Mouse (Mus musculus) neural tube, embryonic 11.5 days (tissue): ENCODE data around the gene Syce3. TPM values are rescaled to one million over a fixed set of nuclear protein-coding genes. Genes with fewer than 3 reads are reported as not detected.

Source experiments
- ATAC-seq: fragments of 200-750 bp; cut with Nextera tagmentation; 2 replicates; pipeline ENCODE4 v1.8.0; 2017; ENCODE audit warnings: moderate number of reproducible peaks, mild to moderate bottlenecking, moderate TSS enrichment, moderate library complexity; ENCODE audit not compliant: insufficient read depth, low FRiP score, low TSS enrichment
- DNase-seq: peaks from one replicate; pipeline ENCODE4 v3.0.0-alpha.2; 2015; ENCODE audit warnings: low spot score
- H3K27ac ChIP-seq: fragments of 300-500 bp; sonication (generic); 2 replicates; pipeline ENCODE4 v1.5.1; 2014; ENCODE audit warnings: low read depth, mild to moderate bottlenecking, low read length
- H3K27me3 ChIP-seq: fragments of 300-500 bp; sonication (generic); 2 replicates; pipeline ENCODE4 v1.6.1; 2014; ENCODE audit warnings: mild to moderate bottlenecking, low read length, mixed read lengths; ENCODE audit not compliant: control insufficient read depth, insufficient read depth
- H3K36me3 ChIP-seq: fragments of 300-500 bp; sonication (generic); 2 replicates; pipeline ENCODE4 v1.6.1; 2014; ENCODE audit warnings: mild to moderate bottlenecking, low read length, moderate library complexity, mixed read lengths; ENCODE audit not compliant: control insufficient read depth, insufficient read depth
- H3K4me1 ChIP-seq: fragments of 300-500 bp; sonication (generic); 2 replicates; pipeline ENCODE4 v1.6.1; 2014; ENCODE audit warnings: low read length, mixed read lengths; ENCODE audit not compliant: control insufficient read depth, insufficient read depth
- H3K4me2 ChIP-seq: fragments of 300-500 bp; sonication (generic); 2 replicates; pipeline ENCODE4 v1.6.1; 2014; ENCODE audit warnings: low read depth, mild to moderate bottlenecking, moderate library complexity
- H3K4me3 ChIP-seq: fragments of 300-500 bp; sonication (generic); 2 replicates; pipeline ENCODE4 v1.5.1; 2014; ENCODE audit warnings: low read depth, low read length
- H3K9ac ChIP-seq: fragments of 300-500 bp; sonication (generic); 2 replicates; pipeline ENCODE4 v1.6.1; 2014; ENCODE audit warnings: mild to moderate bottlenecking, low read length
- H3K9me3 ChIP-seq: fragments of 300-500 bp; sonication (generic); 2 replicates; pipeline ENCODE4 v1.6.1; 2016; ENCODE audit warnings: low read length; ENCODE audit not compliant: control insufficient read depth
- WGBS: fragments of 180-500 bp; shearing (Covaris S2); extraction: QIAGEN DNeasy Blood & Tissue Kit; methylation state at CpG from one replicate; pipeline ENCODE4 v1.1.7; 2014; 5-methylcytosine and 5-hydroxymethylcytosine counted together
- polyA plus RNA-seq: library from polyadenylated mRNA; unstranded; fragments of >200 nt; fragmentation: Nextera tagmentation; extraction: Ambion mirVana; gene quantifications from 2 replicates; pipeline ENCODE4 v1.2.1, GENCODE M21; 2014

Gene Syce3
- polyA plus RNA-seq, 1 experiment from 2014 or later: not detected

DNA sequence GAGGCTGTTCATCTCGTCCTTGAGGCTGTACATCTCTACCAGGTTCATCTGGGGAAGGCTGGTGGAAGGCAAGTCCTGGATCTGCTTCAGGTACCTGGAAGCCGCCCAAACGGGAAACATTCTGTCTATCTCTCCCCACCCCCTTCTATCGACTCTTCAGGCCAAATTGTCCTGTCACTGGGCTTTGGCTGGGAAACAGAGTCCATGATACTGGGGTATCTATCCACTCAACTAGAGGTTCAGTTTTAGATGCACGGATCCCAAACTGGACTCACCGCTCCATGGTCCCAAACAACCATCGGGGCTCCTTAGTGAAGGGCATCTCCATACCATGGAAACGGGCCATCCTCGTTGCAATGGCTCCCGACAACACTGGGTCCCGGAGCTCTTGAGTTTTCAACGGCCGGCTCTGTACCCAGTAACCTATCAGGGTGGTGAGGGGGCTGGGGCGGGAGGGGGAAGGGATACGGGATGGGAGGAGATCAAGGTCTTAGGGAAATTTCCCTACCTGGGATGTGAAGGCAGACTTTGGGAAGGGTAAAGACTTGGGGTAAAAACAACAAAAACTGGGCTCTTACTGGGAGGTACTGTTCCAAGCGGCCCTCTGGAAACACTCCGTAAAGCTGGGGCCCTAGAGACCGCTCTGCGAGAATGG is 18.0 kb upstream of the Syce3 start:
- Histone ChIP-seq H3K27ac (no peak overlapping the region), H3K4me2 (peak overlapping the region; percentile 91), H3K9ac (no peak overlapping the region), H3K4me3 (peak overlapping the region; percentile 50), H3K27me3 (no peaks in the 10 kb centered on the region), H3K36me3 (no peaks in the 10 kb centered on the region), H3K4me1 (peaks cover 8% of the 10 kb centered on the region), H3K9me3 (no peaks in the 10 kb centered on the region)
- 81% methylated on average over 19 of the region's 19 CpGs for WGBS
- ATAC-seq (no peak), DNase-seq (no peak)

DNA sequence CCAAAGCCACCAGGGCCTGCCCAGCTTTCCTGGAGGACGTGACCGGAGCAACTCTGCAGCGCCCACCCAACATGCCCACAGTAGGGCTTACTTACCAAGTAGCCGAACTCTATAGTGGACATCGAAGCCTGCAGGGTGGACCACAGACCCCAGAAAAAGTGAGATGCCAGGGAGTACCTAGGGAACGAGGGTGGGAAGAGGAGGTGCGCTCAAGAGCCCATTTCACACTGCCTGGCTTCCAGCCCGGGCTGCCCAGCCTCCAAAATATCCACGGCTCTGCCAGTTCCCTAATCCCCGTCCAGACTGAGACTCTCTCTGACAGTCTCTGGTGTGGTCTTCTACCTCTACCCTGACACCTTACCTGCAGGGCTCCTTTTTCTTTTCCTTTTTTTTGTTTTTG is 16.4 kb upstream of the Syce3 start:
- Histone ChIP-seq H3K9me3 (no peaks in the 10 kb centered on the region), H3K27ac (no peak overlapping the region), H3K4me3 (no peak overlapping the region), H3K4me2 (no peak overlapping the region), H3K36me3 (no peaks in the 10 kb centered on the region), H3K27me3 (no peaks in the 10 kb centered on the region), H3K4me1 (peaks cover 8% of the 10 kb centered on the region), H3K9ac (no peak overlapping the region)
- ATAC-seq: no peak
- no peak for DNase-seq
- 91% methylated on average over 10 of the region's 10 CpGs for WGBS

- H3K36me3 ChIP-seq: no peaks in the 10 kb centered on the region
- H3K4me2 ChIP-seq: no peak within 1 kb of the TSS
- H3K27ac ChIP-seq: no peak within 1 kb of the TSS
- H3K9ac ChIP-seq: no peak within 1 kb of the TSS
- DNase-seq (no peak), ATAC-seq (no peak)
- no peaks in the 10 kb centered on the region for H3K9me3 ChIP-seq
- H3K4me1 ChIP-seq: peaks cover 8% of the 10 kb centered on the region
- no peak within 1 kb of the TSS for H3K4me3 ChIP-seq
- no peaks in the 10 kb centered on the region for H3K27me3 ChIP-seq
- WGBS: 36% methylated on average over 6 of the region's 6 CpGs
These were observed 15.4 kb upstream of the Syce3 start, which contains the start of gene Cpt1b for GRCm38 (mm10) chr15:89425711-89426121. Gene Cpt1b (minus strand): TSS chr15:89425863.

DNA sequence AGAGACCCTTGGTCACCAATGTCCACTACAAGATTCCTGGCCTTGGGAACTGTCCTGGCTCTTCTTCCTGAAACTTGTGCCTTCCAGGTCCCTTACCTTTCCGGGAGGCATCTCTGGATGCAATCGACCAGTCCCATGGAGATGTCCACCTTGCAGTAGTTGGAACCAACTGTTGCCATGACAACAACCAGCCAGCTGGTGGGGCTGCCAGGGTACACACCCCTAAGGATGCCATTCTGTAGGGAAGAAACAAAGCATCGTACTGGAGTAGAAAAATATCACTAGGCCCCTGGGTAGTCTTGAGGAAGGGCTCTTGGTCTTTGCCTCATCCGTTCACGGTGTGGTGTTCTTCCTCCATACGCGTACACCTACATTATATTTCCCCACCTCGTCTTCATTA is 14.3 kb upstream of the Syce3 start:
- WGBS: 84% methylated on average over 8 of the region's 8 CpGs
- Histone ChIP-seq H3K9ac (no peak overlapping the region), H3K27ac (no peak overlapping the region), H3K4me3 (no peak overlapping the region), H3K27me3 (no peaks in the 10 kb centered on the region), H3K9me3 (no peaks in the 10 kb centered on the region), H3K36me3 (no peaks in the 10 kb centered on the region), H3K4me2 (no peak overlapping the region), H3K4me1 (peaks cover 8% of the 10 kb centered on the region)
- DNase-seq (no peak), ATAC-seq (no peak)

DNA sequence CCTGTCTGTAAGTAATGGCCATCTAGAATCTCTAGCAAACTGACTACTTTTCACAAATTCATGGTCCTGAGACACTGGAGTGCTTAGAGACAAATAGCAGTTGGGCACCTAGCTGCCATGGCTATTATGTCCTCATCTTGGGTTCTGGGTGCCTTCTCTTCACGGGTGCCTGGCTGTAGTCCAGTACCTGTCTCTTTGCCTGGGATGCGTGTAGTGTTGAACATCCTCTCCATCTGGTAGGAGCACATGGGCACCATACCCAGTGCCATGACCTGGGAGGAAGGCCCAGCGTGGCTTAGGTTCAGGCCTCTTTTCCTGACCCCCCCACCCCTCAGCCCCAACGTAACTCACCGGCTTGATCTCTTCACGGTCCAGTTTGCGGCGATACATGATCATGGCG is 11.6 kb upstream of the Syce3 start:
- no peak for DNase-seq
- H3K4me1 ChIP-seq: no peaks in the 10 kb centered on the region
- no peak for ATAC-seq
- no peak overlapping the region for H3K4me3 ChIP-seq
- H3K9ac ChIP-seq: no peak overlapping the region
- H3K4me2 ChIP-seq: no peak overlapping the region
- H3K27ac ChIP-seq: no peak overlapping the region
- no peaks in the 10 kb centered on the region for H3K9me3 ChIP-seq
- 94% methylated on average over 9 of the region's 9 CpGs for WGBS
- no peaks in the 10 kb centered on the region for H3K36me3 ChIP-seq
- no peaks in the 10 kb centered on the region for H3K27me3 ChIP-seq

DNA sequence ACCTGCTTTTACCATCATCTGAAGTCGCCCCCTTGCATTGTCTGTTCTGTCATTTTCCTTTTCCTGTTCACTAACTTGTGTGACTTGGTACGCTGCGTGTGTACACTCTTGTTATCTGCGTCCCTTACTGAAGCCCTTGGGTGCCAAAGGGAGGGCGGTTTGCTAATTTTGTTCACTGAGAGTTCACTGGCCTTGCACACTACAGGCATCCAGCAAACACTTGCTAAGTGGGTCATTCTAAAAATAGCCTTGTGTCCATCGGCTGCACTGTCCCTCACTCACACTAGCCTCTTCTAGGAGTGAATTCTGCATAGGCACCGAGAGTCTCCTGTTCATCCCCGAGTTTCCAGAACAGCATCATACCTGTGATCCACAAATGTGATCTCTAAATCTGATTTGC is 5.0 kb upstream of the Syce3 start:
- ATAC-seq: no peak
- Histone ChIP-seq H3K36me3 (no peaks in the 10 kb centered on the region), H3K4me1 (no peaks in the 10 kb centered on the region), H3K9me3 (no peaks in the 10 kb centered on the region), H3K27me3 (no peaks in the 10 kb centered on the region), H3K4me2 (no peak overlapping the region), H3K4me3 (no peak overlapping the region), H3K27ac (no peak overlapping the region), H3K9ac (no peak overlapping the region)
- no peak for DNase-seq
- 90% methylated on average over 8 of the region's 8 CpGs for WGBS

DNA sequence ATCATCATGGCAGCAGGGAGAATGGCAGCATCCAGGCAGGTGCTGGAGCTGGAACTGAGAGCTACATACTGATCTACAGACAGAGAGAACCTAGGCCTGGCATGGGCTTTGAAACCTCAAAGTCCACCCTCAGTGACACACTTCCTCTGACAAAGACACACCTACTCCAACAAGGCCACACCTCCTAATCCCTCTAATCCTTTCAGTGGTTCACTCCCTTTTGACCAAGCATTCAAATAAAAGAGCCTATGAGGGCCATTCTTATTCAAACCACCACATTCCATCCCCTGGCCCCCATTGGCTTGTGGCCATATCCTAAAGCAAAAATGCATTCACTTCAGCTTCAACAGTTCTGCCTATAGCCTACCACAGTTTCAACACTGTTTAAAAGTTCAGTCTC is 3.6 kb downstream of the Syce3 start:
- Histone ChIP-seq H3K4me2 (no peak overlapping the region), H3K9ac (no peak overlapping the region), H3K4me1 (no peaks in the 10 kb centered on the region), H3K4me3 (no peak overlapping the region), H3K9me3 (no peaks in the 10 kb centered on the region; the same call in 1 of the 2 replicates), H3K27ac (no peak overlapping the region), H3K27me3 (no peaks in the 10 kb centered on the region), H3K36me3 (no peaks in the 10 kb centered on the region)
- ATAC-seq (no peak), DNase-seq (no peak)

GRCm38 (mm10) chr15:89404831-89405623 is 5.3 kb downstream of the Syce3 start:
- H3K27me3 ChIP-seq: no peaks in the 10 kb centered on the region
- H3K9ac ChIP-seq: no peak overlapping the region
- ATAC-seq (no peak), DNase-seq (no peak)
- no peak overlapping the region for H3K27ac ChIP-seq
- no peaks in the 10 kb centered on the region for H3K36me3 ChIP-seq
- H3K4me2 ChIP-seq: no peak overlapping the region
- no peaks in the 10 kb centered on the region; the same call in 1 of the 2 replicates for H3K9me3 ChIP-seq
- H3K4me3 ChIP-seq: no peak overlapping the region
- no peaks in the 10 kb centered on the region for H3K4me1 ChIP-seq
- WGBS: 87% methylated on average over 10 of the region's 10 CpGs

- Histone ChIP-seq H3K27ac (no peak overlapping the region), H3K4me3 (no peak overlapping the region), H3K9ac (no peak overlapping the region), H3K4me1 (no peaks in the 10 kb centered on the region), H3K27me3 (no peaks in the 10 kb centered on the region), H3K9me3 (no peaks in the 10 kb centered on the region), H3K36me3 (no peaks in the 10 kb centered on the region), H3K4me2 (no peak overlapping the region)
- DNase-seq: no peak
- WGBS: 86% methylated on average over 1 of the region's 1 CpGs
- no peak for ATAC-seq
These were observed 7.8 kb downstream of the Syce3 start for GRCm38 (mm10) chr15:89402471-89402870.
